Mouse (Mus musculus): Measurements from ENCODE around the gene 5031439G07Rik. TPM values are rescaled to one million over a fixed set of nuclear protein-coding genes. Genes with fewer than 3 reads are reported as not detected.

The 5031439G07Rik gene
- polyA plus RNA-seq, 1 experiment from 2014 or later = 13.5 TPM

DNA sequence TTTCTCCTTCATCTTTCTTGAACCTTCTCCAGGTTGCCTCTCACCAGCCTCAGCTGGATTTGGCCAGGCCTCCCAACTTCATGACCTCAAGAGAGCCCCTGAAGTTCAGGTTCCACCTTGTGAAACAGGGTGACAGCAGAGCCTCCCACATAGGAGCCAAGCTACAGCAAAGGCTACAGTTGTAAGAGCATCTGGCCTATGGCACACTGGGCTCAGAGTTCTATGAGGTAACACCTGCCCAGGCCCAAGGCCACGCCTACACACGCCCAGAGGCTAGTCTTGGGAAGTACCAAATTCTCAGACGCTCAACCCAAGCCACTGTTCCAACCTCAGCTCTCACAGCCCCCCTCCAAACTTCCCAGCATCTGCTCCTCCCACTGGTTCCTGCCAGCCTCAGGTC is 5.5 kb downstream of the 5031439G07Rik start:
- no peak overlapping the region for H3K4me3 ChIP-seq (ENCODE audit: low read depth, low read length)
- DNase-seq (no peak), ATAC-seq (ENCODE audit: insufficient read depth) (no peak)
- 0 out of 2 replicates have a peak, but pooled peaks cover 4% of the 10 kb centered on the region for H3K4me1 ChIP-seq (ENCODE audit: insufficient read depth)
- 79% methylated on average over 3 of the region's 3 CpGs for WGBS
- no peak overlapping the region for H3K27ac ChIP-seq (ENCODE audit: low read depth)
- H3K9me3 ChIP-seq (ENCODE audit: low read depth, low read length) = no peaks in the 10 kb centered on the region
- H3K36me3 ChIP-seq (ENCODE audit: insufficient read depth) = no peaks in the 10 kb centered on the region
- H3K9ac ChIP-seq = no peak overlapping the region
- H3K4me2 ChIP-seq = no peak overlapping the region
- no peak for TF ChIP-seq CTCF (IDR thresholded peaks at IDR 0.05; ENCODE audit: low read depth)
- no peaks in the 10 kb centered on the region for H3K27me3 ChIP-seq (ENCODE audit: insufficient read depth, low read length)

DNA sequence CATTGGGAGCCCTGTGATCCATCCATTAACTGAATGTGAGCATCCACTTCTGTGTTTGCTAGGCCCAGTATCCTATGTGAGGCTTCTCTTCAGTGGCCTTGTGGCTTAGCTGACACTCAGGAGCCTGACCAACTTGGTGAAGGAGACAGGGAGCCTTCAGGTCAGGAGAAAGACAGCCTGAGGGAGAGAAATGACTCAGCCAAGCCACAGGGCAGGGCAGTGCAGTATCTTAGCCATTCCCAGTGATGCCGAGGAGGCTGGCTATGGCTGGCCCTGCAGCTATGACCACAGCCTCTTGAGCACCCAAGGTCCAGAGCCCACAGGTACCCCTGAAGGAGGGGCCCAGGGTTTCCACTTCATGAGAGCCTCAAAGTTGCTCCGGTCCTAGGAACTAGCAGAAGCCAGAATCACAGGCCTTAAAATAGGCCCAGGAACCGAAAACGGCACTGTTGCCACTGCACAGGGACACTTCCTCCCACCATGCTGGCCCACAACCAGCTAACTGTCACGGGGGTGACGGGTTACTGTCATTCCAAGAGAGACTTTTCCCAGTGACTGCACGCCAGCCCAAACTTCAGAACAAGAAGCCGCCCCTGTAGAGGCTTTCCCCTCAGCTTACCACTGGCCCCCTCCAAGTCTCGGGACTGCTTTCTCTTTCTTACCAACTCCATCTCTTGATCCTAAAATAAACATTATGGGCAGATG is 6.6 kb downstream of the 5031439G07Rik start:
- DNase-seq (peak; percentile 50), ATAC-seq (ENCODE audit: insufficient read depth) (no peak)
- Histone ChIP-seq H3K4me1 (ENCODE audit: insufficient read depth) (0 out of 2 replicates have a peak, but pooled peaks cover 4% of the 10 kb centered on the region), H3K27ac (ENCODE audit: low read depth) (no peak overlapping the region), H3K9ac (no peak overlapping the region), H3K27me3 (ENCODE audit: insufficient read depth, low read length) (no peaks in the 10 kb centered on the region), H3K4me2 (no peak overlapping the region), H3K9me3 (ENCODE audit: low read depth, low read length) (no peaks in the 10 kb centered on the region), H3K36me3 (ENCODE audit: insufficient read depth) (no peaks in the 10 kb centered on the region), H3K4me3 (ENCODE audit: low read depth, low read length) (no peak overlapping the region)
- TF ChIP-seq CTCF (IDR thresholded peaks at IDR 0.05; ENCODE audit: low read depth) = no peak
- WGBS = 60% methylated on average over 9 of the region's 9 CpGs

- ATAC-seq (ENCODE audit: insufficient read depth) (no peak), DNase-seq (no peak)
- Histone ChIP-seq H3K9me3 (ENCODE audit: low read depth, low read length) (no peaks in the 10 kb centered on the region), H3K36me3 (ENCODE audit: insufficient read depth) (no peaks in the 10 kb centered on the region), H3K4me3 (ENCODE audit: low read depth, low read length) (no peak overlapping the region), H3K27me3 (ENCODE audit: insufficient read depth, low read length) (no peaks in the 10 kb centered on the region), H3K27ac (ENCODE audit: low read depth) (no peak overlapping the region), H3K9ac (no peak overlapping the region), H3K4me2 (no peak overlapping the region), H3K4me1 (ENCODE audit: insufficient read depth) (no peaks in the 10 kb centered on the region)
- 32% methylated on average over 4 of the region's 4 CpGs for WGBS
- no peak for TF ChIP-seq CTCF (IDR thresholded peaks at IDR 0.05; ENCODE audit: low read depth)
Observed at GRCm38 (mm10) chr15:84975729-84976128, 12.6 kb downstream of the 5031439G07Rik start.

GRCm38 (mm10) chr15:84973544-84973871 is 14.8 kb downstream of the 5031439G07Rik start:
- H3K4me1 ChIP-seq (ENCODE audit: insufficient read depth) = no peaks in the 10 kb centered on the region
- H3K9me3 ChIP-seq (ENCODE audit: low read depth, low read length) = no peaks in the 10 kb centered on the region
- no peak overlapping the region for H3K27ac ChIP-seq (ENCODE audit: low read depth)
- TF ChIP-seq CTCF (IDR thresholded peaks at IDR 0.05; ENCODE audit: low read depth) = no peak
- WGBS = 58% methylated on average over 3 of the region's 3 CpGs
- no peak overlapping the region for H3K9ac ChIP-seq
- ATAC-seq (ENCODE audit: insufficient read depth) = no peak
- H3K4me2 ChIP-seq = no peak overlapping the region
- no peak overlapping the region for H3K4me3 ChIP-seq (ENCODE audit: low read depth, low read length)
- no peak for DNase-seq
- H3K27me3 ChIP-seq (ENCODE audit: insufficient read depth, low read length) = no peaks in the 10 kb centered on the region
- 0 out of 2 replicates have a peak, but pooled peaks cover 3% of the 10 kb centered on the region for H3K36me3 ChIP-seq (ENCODE audit: insufficient read depth)

DNA sequence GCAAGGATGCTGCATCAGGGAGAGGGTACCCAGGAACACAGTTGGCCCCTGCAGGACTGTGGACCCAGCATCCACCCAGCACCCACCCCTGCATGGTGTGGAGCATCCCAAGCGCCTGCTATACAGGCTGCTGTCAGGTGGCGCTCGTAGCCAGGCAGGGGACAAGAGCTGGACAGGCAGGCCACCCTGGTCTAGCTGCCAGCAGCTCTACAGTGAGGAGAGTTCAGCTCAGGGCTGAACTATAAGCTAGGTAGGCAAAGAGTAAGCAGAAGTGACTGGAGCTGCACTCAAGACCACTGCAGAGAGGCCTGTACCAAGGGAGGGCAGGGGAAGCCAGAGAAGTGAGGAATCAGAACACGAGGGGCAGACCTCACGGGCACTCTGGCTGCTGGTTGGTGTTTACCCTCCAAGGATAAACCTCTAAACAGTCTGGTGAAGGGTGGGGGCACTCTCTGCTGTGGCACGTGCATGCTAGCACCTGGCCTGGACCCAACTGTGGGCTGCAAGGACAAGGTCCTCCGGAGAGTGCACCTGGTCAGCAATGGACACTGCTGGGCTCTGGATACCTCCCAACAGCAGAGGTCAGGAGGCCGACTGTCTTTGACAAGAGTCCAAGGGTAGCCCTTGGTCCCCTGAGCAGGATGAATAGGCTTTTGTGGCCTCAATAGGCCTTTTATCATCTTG is 15.3 kb downstream of the 5031439G07Rik start:
- DNase-seq = no peak
- no peaks in the 10 kb centered on the region for H3K27me3 ChIP-seq (ENCODE audit: insufficient read depth, low read length)
- no peaks in the 10 kb centered on the region for H3K9me3 ChIP-seq (ENCODE audit: low read depth, low read length)
- WGBS = 74% methylated on average over 8 of the region's 8 CpGs
- H3K9ac ChIP-seq = no peak overlapping the region
- no peak overlapping the region for H3K4me2 ChIP-seq
- no peak for ATAC-seq (ENCODE audit: insufficient read depth)
- H3K4me3 ChIP-seq (ENCODE audit: low read depth, low read length) = no peak overlapping the region
- no peak overlapping the region for H3K27ac ChIP-seq (ENCODE audit: low read depth)
- TF ChIP-seq CTCF (IDR thresholded peaks at IDR 0.05; ENCODE audit: low read depth) = no peak
- 0 out of 2 replicates have a peak, but pooled peaks cover 3% of the 10 kb centered on the region for H3K36me3 ChIP-seq (ENCODE audit: insufficient read depth)
- H3K4me1 ChIP-seq (ENCODE audit: insufficient read depth) = no peaks in the 10 kb centered on the region

DNA sequence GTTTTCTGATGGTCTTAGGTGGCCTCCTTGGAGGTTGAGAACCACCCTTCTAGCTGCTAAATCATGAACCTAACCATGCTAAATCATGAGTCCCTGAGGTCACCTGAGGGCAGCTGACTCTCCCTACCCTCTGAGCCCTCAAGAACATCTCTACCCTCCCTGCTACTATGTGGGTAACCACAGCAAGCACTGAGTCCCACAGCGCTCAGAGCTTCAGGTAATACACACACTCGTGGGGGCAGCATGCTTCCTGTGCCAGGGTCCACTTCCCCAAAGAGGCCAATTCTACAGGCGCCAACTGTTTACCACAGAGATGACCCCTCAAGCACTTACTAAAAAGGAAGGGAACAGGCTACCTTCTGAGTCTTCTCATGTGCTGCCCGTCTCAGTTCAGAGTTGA is 19.8 kb downstream of the 5031439G07Rik start:
- no peak overlapping the region for H3K9ac ChIP-seq
- no peaks in the 10 kb centered on the region for H3K9me3 ChIP-seq (ENCODE audit: low read depth, low read length)
- H3K27ac ChIP-seq (ENCODE audit: low read depth) = no peak overlapping the region
- H3K4me2 ChIP-seq = no peak overlapping the region
- no peak for DNase-seq
- no peak for ATAC-seq (ENCODE audit: insufficient read depth)
- 84% methylated on average over 4 of the region's 4 CpGs for WGBS
- H3K4me1 ChIP-seq (ENCODE audit: insufficient read depth) = no peaks in the 10 kb centered on the region
- H3K4me3 ChIP-seq (ENCODE audit: low read depth, low read length) = no peak overlapping the region
- TF ChIP-seq CTCF (IDR thresholded peaks at IDR 0.05; ENCODE audit: low read depth) = no peak
- 0 out of 2 replicates have a peak, but pooled peaks cover 3% of the 10 kb centered on the region for H3K36me3 ChIP-seq (ENCODE audit: insufficient read depth)
- H3K27me3 ChIP-seq (ENCODE audit: insufficient read depth, low read length) = no peaks in the 10 kb centered on the region

DNA sequence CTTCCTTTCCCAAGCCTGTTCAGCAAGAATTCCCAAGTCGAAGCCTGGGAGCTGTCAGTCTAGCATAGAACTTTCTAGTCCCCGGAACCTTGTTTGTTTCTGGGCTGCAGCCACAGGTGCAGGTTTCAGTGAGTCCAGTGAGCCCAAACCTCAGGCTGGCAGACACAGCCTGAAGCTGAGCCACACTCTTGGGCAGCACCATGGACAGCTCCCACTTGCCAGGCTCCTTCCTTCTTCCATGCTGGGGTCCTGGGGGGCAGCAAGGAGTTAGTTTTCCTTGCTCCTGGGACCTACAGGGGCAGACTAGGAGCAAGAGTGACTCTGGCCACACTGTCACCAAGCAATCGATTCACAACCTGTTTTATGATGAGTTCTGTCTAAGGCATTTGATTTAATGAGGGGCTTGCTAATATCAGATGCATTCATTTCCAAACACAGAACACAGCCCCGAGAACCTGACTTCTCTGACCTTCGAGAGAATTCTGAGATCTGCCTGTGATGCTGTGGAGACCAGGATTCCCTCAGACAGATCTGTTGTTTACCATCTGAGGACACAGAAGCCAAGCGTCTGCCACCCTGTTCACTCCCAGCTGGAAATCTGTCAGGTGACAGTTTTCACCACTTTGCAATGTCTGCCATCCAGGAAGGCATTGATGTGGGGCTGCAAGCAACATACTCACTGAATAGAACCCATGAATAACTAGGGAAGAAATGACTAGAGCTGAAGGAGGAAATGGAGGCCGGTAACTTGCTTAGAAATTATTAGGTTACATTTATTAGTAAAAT is 22.6 kb downstream of the 5031439G07Rik start:
- H3K27me3 ChIP-seq (ENCODE audit: insufficient read depth, low read length) = no peaks in the 10 kb centered on the region
- H3K4me3 ChIP-seq (ENCODE audit: low read depth, low read length) = no peak overlapping the region
- H3K36me3 ChIP-seq (ENCODE audit: insufficient read depth) = 0 out of 2 replicates have a peak, but pooled peaks cover 3% of the 10 kb centered on the region
- no peak overlapping the region for H3K9ac ChIP-seq
- H3K4me1 ChIP-seq (ENCODE audit: insufficient read depth) = no peaks in the 10 kb centered on the region
- no peak overlapping the region for H3K4me2 ChIP-seq
- TF ChIP-seq CTCF (IDR thresholded peaks at IDR 0.05; ENCODE audit: low read depth) = no peak
- no peak overlapping the region for H3K27ac ChIP-seq (ENCODE audit: low read depth)
- no peak for ATAC-seq (ENCODE audit: insufficient read depth)
- 54% methylated on average over 7 of the region's 7 CpGs for WGBS
- no peaks in the 10 kb centered on the region for H3K9me3 ChIP-seq (ENCODE audit: low read depth, low read length)
- peak; percentile 85 for DNase-seq
